Mouse (Mus musculus) heart, adult 11 months (tissue): Measurements from ENCODE around the gene Ttn.

Experiments
- DNase-seq: peaks from one replicate; pipeline ENCODE4 v3.0.0; 2022

Ttn gene

DNA sequence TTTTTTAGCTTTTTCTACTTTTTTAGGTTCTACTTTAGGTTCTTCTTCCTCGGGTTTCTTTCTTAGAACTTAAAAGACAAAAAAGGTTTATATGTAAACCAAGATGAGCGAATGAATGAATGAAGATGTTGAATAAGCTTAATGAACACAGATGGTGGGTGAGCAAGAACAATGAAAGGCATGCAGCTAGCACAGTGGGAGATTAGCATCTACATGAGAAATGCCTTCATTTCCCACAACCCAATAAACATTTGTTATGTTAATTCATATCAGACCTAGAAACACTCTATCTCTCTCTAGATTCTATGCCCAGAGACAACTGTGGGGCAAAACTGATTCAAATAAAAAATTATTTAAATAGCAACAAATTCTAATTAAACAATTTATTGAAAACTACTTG is 164.6 kb downstream of the Ttn start:
- DNase-seq, result no peak

DNA sequence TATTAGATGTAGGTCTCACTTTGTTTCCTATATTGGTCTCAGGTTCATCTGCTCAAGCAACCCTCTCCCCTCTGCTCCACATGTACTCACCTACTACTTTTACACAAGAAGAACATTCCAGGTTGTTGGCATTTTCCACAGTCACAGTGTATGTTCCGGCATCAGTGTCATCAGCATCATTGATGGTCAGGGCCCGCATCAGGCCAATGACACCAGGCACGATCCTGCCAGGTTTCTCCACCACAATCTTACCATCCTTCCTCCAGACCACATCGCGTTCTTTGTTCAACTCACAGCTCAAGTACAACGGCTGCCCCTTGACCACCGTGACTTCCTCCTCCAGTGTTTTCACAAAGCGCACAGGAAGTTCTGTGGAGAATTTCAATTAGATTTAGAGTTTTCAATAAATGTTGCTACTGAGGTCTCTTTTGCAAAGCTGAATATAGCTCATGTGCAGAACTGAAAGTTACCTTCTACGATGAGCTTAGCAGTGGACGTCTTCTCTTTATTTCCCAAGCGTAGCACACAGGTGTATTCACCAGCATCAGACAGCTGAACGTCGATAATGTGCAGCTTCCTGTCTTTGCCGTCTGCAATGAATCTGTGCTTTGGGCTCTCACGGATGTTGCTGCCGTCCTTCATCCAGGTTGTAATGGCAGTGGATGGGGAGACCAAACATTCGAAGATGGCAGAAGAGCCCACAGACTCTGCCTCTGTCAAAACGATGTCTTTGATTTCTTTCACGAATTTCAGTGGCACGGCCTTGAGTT is 168.1 kb downstream of the Ttn start:
- peak; percentile 81 for DNase-seq

DNA sequence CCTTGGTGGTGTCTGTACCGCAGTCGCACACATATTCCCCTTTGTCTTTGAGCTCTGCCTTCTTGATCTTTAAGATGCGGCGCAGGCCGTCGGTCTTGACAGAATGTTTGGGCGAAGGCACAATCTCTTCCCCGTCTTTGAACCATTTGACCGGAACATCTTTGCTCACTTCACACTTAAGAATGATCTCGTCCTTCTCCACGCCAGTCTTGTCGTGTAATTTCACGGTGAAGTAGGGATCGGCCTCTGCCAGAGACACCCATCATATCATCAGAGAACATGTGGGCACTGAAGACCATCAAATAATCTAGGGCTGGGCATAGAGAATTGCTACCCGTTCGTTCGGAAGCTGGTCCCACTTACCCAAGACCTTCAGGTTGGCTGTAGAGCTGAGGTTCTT is 171.2 kb downstream of the Ttn start:
- DNase-seq, result peak; percentile 57

DNA sequence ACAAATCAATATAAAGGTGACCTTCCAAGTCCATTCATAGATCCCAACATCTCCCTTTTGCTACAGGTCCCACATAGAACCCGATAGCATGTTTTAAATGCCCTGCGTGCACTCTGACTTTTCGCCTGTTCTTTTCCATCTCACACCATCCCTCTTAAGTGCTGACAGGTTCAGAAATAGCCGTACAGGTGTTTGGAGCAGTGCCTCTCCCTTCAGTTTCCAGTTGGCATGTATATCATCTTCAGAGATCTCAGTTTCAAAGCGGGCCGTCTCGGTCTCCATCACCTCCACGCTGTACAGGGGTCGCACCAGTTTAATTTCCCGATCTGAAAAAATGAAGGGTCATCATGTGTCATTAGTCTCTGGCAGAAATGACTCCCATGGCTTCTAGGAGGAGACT is 174.0 kb downstream of the Ttn start:
- peak; percentile 85 for DNase-seq

DNA sequence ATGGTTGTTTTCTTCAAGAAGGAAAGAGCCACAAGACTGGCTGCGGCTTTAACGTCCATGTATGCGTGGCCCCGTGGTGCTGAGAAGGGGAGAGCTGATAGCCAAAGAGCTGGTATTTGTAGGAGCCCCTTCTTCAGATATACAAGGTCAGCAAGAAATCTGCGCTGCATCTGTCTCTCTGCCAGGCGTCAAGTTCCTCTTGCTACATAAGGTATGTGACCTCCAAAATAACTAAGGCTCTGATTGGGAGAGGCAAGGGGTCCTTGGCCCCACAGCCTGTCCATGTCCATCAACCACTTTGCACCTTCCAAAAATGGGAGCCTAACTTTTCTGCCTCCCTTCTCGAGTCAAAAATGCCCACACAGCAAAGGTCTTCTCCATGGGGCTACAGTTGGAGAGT is 175.1 kb downstream of the Ttn start:
- peak; percentile 93 for DNase-seq

DNA sequence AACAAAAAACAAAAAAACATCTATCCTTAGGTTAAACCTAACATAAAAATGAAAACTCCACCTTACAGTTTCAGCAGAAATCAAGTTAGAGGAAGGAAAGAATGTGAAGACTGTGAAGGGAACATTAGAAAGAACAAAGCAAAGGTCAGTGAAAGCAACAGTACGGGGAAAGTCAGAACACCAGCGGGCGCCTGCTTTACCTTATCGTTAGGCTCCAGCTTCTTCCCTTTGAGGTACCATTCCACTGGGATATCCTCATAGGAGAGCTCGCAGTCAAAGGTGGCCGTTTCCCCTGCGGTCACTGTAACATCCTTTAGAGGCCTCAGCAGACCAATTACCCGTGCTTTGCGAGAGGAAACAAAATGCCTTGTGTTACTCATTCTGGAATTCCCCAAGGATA is 175.5 kb downstream of the Ttn start:
- no peak for DNase-seq

DNA sequence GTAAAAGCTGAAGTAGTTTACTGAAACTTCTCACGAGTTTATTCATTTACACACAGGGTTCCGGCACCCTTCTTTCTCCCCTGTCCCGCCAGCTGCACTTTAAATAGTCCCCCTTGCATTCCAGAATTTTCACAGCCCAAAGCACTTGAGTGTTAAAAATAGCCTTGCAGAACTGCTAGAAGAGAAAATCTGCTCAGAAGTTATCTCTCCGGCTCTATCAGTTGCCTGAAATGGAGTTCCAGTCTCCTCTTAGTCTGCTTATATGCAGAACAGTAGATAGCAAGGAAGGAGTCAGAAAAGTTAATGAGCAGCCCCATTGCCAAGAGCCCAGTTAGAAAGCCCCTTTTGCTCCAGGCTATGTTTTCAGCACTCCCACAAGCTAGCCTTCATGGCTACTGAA is 176.0 kb downstream of the Ttn start:
- DNase-seq, result peak; percentile 86

DNA sequence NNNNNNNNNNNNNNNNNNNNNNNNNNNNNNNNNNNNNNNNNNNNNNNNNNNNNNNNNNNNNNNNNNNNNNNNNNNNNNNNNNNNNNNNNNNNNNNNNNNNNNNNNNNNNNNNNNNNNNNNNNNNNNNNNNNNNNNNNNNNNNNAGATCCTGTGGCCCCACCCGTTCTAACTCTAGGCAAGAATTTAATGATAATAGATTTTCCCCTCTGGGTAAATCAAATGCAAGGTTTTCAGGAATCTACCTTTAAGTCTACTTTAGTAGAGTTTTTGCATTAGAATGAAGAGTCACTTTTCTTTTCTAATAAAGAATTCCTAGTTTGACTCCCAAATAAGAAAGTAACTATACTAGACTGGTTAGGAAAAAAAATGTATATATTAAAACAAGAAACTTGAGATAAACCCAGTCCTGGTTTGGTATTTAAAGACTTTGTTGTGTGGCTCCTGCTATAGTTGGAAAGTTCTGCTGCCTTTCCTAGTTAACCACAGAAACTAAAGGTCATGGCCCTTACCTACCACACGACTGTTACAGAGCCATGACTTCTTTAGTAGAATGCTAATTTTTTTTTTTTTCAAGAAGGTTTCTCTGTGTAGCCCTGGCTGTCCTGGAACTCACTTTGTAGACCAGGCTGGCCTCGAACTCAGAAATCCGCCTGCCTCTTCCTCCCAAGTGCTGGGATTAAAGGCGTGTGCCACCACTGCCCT is 177.0 kb downstream of the Ttn start:
- no peak for DNase-seq

DNA sequence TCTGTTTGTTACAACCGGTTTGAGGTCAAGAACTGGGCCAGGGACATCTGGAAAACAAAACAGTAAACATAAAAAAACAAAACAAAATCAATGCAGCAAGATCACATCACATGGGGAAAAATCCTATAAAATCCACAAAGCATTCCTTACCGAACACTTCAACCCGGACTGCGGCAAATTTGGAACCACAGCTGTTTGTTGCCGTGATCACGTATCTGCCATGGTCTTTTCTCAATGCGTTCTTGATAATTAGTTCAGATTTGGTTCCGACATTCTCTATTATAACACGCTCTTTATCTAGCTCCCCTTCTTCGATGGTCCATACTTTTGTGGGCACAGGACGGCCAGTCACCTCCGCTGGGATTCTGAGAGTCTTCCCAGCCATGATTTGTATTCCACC is 198.2 kb downstream of the Ttn start:
- peak; percentile 66 for DNase-seq

DNA sequence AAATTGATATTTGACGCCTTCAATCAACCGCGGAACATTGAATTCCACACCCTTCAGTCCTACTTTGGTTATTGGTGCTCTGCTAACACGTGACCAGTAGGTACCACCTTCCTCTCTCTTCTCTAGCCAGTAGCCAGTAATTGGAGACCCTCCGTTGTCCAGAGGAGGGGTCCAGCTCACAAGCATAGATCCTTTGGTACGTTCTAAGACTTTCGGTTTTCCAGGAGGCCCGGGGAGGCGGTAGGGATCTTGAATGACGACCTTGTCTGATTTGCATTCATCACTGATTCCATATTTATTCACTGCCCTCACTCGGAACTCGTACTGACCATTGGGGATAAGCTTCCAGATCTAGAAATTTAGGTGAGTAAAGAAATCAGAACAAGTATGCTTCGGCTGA is 201.6 kb downstream of the Ttn start:
- peak; percentile 77 for DNase-seq

DNA sequence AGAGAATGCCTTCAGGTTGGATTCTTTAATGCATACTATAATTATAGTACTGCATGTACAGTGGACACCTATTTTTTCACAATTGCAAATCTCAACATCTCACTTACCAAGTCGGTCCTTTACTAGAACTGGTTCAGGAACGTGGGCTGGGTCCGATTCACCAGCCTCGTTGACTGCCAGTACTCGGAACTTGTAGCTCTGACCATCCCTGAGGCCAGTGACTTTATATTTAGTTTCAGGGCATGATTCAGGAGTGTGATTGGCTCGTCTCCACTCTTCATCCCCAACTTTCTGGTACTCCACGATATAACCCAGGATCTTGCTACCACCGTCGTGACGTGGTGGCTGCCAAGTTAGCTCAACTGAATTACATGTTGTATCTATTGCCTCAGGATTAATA is 212.5 kb downstream of the Ttn start:
- peak; percentile 54 for DNase-seq

DNA sequence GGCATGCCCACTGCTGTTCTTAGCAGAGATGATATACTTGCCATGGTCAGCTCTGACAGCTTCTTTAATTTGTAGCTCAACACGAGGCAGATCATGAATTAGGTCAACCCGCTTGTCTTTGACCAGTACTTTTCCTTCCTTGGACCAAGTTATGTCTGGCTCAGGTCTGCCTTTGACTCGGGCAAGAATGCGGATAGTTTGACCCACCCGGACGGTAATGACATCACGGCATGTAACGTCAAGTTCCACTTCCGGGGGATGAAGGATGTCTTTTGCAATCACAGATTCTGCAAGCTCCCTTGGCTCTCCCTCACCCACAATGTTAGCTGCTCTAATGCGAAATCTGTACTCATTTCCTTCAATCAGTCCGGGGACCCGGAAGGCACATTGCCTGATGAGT is 215.1 kb downstream of the Ttn start:
- peak; percentile 84 for DNase-seq

DNA sequence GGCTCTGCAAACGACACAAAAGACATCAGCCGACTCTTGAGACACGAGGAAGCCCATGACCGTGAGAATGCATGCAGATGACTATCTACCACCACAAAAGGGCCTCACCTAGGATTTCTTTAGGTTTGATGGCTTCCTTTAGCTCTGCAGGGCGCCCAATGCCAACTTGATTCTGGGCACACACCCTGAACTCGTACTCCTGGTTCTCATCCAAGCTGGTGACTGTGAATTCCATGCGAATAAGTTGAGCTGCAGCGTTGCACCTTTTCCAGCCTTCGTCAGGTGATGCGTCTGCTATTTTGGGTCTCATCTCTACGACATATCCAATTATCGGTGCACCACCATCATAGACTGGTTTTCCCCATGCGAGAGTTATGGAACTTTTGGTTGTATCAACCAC is 217.8 kb downstream of the Ttn start:
- peak; percentile 88 for DNase-seq

DNA sequence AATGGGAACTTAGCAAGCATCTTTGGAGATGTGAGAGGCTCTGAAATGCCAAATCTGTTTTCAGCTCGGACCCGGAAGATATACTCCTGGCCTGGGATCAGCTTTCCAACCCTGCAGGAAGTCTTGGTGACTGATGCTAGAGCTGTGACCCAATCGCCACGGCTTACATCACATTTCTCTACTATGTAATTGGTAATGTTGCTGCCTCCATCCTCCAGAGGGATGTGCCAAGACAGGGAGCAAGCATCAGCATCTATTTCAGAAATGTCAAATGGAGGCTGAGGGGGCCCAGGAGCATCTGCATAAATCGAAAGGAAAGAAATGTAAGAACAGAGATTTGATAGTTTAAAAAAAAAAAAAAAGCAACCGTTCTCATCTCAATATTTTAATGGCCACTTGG is 220.2 kb downstream of the Ttn start:
- peak; percentile 78 for DNase-seq

DNA sequence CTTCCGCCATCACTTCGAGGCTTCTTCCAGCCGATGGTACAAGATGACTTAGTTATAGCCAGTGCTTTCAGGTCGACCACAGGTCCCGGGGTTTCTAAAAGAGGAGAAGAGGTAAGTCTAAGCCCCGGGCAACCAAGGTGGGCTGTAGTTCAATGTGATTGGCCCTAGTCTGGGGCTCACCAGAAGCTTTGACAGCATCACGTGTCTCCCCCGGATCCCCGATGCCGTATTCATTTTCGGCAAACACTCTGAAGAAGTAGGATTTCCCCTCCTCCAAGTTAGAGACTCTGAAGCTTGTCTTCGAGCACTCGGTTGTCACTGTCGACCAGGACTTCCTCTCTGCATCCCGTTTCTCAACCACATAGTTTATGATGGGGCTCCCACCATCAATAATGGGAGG is 225.9 kb downstream of the Ttn start:
- peak; percentile 66 for DNase-seq

DNA sequence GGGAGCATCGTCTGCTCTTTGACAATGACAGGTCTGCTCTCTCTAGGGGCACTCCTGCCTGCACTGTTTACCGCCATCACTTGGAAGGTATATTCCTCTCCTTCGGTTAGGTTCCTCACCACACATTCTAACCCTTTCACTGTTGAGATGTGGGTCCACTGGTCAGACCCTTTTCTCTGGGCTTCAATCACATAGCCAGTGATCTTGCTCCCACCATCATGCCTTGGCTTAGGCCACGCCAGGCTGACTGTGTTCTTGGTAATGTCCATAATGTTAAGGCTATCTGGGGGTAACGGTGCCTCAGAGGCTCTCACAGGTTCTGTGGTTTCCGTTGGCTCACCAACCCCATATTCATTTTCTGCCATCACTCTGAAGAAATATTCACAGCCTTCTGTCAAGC is 230.4 kb downstream of the Ttn start:
- DNase-seq, result peak; percentile 65

DNA sequence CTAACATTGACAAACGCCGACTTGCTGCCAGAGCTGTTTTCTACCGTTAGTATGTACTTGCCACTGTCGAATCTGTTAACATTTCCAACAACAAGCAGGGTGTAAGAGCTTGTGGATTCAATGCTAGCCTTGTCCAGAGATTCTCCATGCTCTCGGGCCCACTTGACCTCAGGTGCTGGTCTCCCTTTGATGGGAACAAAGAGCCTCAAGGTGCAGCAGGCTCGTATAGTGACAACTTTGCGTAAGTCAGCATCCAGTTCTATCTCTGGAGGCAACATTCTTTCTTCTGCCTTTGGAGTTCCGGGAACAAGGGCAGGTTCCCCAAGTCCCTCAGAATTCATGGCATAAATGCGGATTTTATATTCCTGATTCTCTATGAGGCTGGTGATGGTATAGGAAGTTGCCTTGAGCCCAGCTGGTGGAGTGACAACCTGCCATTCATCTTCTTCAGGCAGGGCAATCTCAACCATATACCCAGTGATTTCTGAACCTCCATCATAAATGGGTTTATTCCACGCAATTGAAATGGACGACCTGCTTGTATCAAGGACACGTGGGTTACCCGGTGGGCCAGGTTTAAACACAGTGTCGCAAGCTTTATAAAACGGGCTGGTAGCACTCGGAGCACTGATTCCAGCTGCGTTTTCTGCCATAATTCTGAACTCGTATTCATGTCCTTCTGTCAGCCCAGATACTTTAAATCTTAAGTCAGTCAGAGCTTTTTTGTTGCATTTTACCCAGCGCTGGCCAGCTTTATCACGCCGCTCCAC is 232.8 kb downstream of the Ttn start:
- DNase-seq, result peak; percentile 75

DNA sequence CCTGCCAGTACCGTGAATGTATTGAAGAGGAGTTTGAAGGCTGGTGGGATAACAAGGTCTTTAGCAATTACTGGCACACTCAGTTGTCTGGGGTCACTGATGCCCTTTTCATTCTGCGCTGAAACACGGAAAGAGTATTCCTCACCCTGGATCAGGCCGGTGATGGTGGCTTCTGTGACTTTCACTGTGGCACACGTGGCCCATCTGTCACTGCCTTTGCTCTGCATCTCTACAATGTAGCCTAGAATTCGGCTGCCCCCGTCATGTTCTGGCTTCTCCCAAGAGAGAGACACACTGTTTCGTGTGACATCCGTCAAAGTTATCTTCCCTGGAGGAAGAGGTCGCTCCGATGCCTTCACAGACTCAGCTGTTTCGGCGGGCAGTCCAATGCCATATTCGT is 233.7 kb downstream of the Ttn start:
- DNase-seq, result peak; percentile 80

DNA sequence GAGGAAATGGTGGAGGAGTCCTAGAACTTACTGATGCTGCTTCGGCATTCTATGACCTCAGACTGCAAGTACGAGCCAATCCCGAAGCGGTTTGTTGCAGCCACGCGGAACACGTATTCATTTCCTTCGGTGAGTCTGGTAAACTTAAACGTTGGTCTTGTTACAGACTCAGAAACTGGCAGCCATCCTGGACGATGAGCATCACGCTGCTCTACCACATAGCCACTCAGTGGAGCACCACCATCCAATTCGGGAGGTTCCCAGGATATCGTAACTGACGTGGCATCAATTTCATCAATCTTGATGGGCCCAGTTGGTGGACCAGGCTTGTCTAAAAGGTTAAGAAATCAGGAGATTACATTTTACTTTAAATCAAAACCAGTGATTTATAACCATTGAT is 262.7 kb downstream of the Ttn start:
- DNase-seq, result peak; percentile 82

DNA sequence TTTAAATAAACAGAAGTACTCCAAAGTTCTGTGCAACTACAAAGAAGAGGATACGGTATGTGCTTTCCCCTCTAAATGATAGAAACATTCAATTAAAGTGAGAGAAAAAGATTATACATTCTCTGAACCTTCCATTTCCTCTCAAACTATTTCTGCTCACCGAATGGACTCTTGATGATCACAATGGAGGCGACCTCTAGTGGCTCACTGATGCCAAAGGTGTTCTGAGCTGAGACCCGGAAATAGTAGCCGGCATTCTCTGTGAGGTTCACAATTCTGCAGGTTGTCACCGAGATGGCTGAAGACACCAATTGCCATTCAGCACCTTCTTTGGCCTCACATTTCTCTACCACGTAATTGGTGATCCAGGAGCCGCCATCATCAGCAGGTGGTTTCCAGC is 267.4 kb downstream of the Ttn start:
- DNase-seq, result peak; percentile 67

DNA sequence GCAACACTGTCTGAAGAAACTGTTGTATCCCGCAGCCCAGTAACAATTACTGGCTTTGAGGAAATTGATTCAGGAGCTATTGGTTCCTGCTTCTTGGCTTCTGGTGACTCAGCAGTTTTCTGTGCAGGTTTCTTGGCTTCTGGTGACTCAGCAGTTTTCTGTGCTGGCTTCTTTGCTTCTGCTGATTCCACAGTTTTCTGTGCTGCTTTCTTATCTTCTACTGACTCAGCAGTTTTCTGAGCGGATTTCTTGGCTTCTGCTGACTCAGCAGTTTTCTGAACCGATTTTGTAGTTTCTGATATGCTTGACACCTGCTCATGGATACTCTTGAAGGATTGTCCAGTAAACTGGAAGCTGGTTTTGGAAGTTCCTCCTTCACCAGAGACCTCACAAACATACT is 273.8 kb downstream of the Ttn start:
- no peak for DNase-seq

DNA sequence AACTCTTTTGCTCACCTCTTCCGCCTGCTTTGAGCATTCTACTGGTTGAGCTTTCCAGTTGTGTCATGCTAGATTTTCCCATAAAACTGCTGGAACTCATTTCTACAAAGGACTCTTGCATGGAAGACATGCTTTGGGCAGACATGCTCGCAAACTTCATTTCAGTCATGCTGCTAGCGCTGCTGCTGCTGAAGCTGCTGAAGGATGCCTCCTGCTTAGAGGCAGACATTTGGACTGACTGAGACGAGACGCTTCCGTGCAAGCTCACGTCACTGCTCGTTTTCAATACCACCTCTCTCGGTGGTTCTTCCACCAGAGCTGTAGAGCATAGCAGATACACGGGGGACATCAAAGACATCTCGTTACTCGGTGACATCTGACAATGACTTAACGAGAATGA is 276.7 kb downstream of the Ttn start:
- peak; percentile 65 for DNase-seq

DNA sequence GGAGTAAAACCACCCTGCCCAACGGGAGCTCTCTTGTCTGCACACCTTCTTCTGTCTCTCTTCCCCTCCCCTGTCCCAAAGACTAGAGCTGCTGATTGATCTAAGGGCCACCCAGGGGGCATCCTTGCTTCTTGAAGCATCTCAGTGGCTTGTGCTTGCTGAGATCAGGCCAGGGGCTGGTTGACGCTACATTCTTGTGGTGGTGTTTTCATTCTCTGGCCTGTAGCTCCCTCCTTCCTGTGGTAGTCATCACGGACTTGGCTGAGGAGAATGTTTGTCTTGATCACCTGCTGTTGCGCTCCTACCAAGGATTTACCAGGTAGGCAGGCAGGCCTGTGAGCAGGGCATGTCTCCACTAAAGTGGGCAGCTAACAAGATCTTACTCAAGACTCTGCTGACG is 279.6 kb downstream of the Ttn start:
- no peak for DNase-seq

DNA sequence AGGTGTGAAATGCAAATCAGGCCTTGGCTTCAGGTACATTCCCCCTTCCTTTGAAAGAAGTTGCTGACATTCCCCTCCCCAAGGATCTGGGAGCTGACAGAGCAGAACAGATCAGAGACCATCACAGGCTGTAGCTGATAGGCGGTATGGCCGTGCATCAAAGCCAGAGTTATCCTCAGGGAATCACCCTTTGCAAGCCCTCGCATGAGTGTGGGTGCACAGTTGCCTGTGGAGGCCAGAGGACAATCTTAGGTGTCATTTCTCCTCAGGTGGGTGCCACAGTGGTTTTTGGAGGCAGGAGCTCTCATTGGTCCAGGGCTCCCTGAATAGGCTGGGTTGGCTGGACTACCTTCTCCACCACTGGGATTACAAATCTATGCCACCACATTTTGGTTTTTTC is 280.2 kb downstream of the Ttn start:
- DNase-seq, result no peak
